Mouse (Mus musculus): ENCODE results near the gene Ebf3. TPM values are rescaled to one million over a fixed set of nuclear protein-coding genes. Genes with fewer than 3 reads are reported as not detected.

The Ebf3 gene
- polyA plus RNA-seq, 1 experiment from 2014 or later, result 0.73 TPM

DNA sequence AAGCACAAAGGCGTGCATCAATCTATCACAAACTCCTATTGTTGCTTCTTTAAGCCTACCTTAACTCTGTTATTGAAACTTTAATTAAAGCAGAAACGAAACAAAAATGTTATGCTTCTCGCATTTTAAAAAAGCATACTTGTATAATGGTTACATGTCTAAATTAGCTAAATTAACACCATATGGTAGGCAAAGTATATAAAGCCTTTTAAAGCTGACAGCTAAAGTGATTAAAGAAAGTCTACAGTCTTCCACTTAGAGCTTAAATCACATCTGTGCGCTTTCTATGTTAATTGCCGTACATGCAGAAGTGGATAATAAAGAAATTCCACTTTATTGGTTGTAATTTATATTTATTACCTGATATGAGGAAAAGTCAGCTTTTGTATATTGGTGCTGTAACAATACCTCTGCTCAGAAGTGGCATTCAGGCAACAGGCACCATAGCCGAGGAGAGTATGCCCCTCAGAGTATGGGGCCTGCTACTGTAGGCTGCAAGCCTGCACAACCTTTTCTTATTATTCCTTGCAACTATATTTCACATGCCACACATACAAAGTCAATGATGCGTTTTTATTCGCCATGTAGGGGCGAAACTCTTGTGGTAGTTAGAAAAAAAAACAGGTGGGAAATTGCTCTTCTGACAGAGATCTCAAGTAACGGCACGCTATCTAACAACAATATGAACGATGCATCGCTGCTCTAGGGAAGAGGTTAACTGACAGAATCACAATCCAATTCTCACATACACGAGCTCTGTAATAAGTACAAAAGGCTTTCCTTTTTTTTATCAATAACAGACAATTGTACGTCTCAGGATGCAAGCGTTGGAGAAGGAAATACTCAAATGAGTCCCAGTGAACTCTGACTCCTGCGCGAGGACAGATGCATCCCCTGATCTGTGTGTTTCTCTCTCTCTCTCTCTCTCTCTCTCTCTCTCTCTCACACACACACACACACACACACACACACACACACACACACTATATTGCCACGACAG is 5.9 kb downstream of the Ebf3 start:
- 23% methylated on average over 19 of the region's 19 CpGs for WGBS
- H3K4me1 ChIP-seq (replicated peaks; ENCODE audit: control insufficient read depth, insufficient read depth, low read length), result peaks cover 26% of the 10 kb centered on the region
- no peak overlapping the region for H3K27ac ChIP-seq (ENCODE audit: low read length)
- ATAC-seq, result 0 out of 2 replicates have a peak, but pooled peaks have one; percentile 51
- peaks cover 68% of the 10 kb centered on the region for H3K27me3 ChIP-seq (replicated peaks; ENCODE audit: control insufficient read depth, insufficient read depth, low read length)
- no peak overlapping the region for H3K9ac ChIP-seq (replicated peaks; ENCODE audit: low read depth, low read length)
- H3K4me2 ChIP-seq (ENCODE audit: low read length), result no peak overlapping the region
- H3K9me3 ChIP-seq (ENCODE audit: control insufficient read depth, low read length), result no peaks in the 10 kb centered on the region; the same call in 1 of the 2 replicates
- no peak overlapping the region for H3K4me3 ChIP-seq (replicated peaks; ENCODE audit: low read length)
- no peaks in the 10 kb centered on the region for H3K36me3 ChIP-seq (ENCODE audit: control insufficient read depth, insufficient read depth)

DNA sequence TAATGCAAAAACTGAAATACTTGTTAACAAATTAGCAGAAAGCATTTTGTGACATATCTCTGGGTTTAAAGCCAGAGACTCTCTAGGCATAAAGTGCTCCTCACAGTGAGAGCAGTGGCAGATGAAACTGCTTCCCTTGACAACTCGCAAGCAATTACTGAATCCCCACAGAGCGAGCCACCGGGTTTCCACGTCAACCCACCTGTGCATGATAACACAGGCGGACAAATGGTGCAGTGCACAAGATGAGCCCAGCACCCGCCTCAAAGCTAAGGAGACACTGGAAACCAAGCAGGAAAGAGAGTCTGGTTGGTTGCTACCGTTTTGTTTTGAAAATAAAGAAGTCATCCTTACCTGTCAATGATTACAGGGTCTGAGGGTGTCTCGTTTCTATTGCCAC is 7.1 kb downstream of the Ebf3 start:
- H3K36me3 ChIP-seq (ENCODE audit: control insufficient read depth, insufficient read depth), result no peaks in the 10 kb centered on the region
- peaks cover 29% of the 10 kb centered on the region for H3K4me1 ChIP-seq (replicated peaks; ENCODE audit: control insufficient read depth, insufficient read depth, low read length)
- H3K27ac ChIP-seq (ENCODE audit: low read length), result no peak overlapping the region
- no peak overlapping the region for H3K4me2 ChIP-seq (ENCODE audit: low read length)
- 17% methylated on average over 8 of the region's 8 CpGs for WGBS
- ATAC-seq, result no peak
- no peak overlapping the region for H3K9ac ChIP-seq (replicated peaks; ENCODE audit: low read depth, low read length)
- peaks cover 73% of the 10 kb centered on the region for H3K27me3 ChIP-seq (replicated peaks; ENCODE audit: control insufficient read depth, insufficient read depth, low read length)
- H3K9me3 ChIP-seq (ENCODE audit: control insufficient read depth, low read length), result no peaks in the 10 kb centered on the region
- no peak overlapping the region for H3K4me3 ChIP-seq (replicated peaks; ENCODE audit: low read length)

- 41% methylated on average over 9 of the region's 9 CpGs for WGBS
- Histone ChIP-seq H3K4me2 (ENCODE audit: low read length) (no peak overlapping the region), H3K27me3 (replicated peaks; ENCODE audit: control insufficient read depth, insufficient read depth, low read length) (peaks cover 73% of the 10 kb centered on the region), H3K4me1 (replicated peaks; ENCODE audit: control insufficient read depth, insufficient read depth, low read length) (peaks cover 35% of the 10 kb centered on the region), H3K9me3 (ENCODE audit: control insufficient read depth, low read length) (no peaks in the 10 kb centered on the region), H3K36me3 (ENCODE audit: control insufficient read depth, insufficient read depth) (no peaks in the 10 kb centered on the region), H3K9ac (replicated peaks; ENCODE audit: low read depth, low read length) (no peak overlapping the region), H3K4me3 (replicated peaks; ENCODE audit: low read length) (no peak overlapping the region), H3K27ac (ENCODE audit: low read length) (no peak overlapping the region)
- ATAC-seq, result no peak
These were observed 8.1 kb downstream of the Ebf3 start for GRCm38 (mm10) chr7:137306127-137306526.

DNA sequence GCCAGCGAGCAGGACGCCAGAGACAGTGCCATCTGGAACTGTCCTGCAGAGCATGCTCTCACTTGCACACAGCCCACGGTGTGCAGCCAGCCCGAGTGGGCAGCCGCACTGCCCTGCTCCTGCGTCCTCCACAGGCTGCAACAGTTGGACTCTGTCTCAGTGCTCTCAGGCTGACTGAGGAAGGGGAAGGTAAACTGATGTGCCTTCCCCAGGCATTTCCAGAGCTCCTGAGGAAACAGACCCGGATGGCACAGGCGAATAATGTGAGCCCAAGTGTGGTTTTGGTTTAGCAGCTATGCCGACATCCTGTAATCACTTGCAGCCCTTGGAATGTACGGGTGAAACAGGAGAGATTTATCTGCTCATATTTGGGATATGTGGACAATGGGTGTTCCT is 10.5 kb downstream of the Ebf3 start:
- ATAC-seq, result 0 out of 2 replicates have a peak, but pooled peaks have one; percentile 15
- 45% methylated on average over 10 of the region's 10 CpGs for WGBS
- Histone ChIP-seq H3K36me3 (ENCODE audit: control insufficient read depth, insufficient read depth) (no peaks in the 10 kb centered on the region), H3K9ac (replicated peaks; ENCODE audit: low read depth, low read length) (no peak overlapping the region), H3K27ac (ENCODE audit: low read length) (no peak overlapping the region), H3K4me3 (replicated peaks; ENCODE audit: low read length) (no peak overlapping the region), H3K4me2 (ENCODE audit: low read length) (no peak overlapping the region), H3K4me1 (replicated peaks; ENCODE audit: control insufficient read depth, insufficient read depth, low read length) (peaks cover 22% of the 10 kb centered on the region), H3K27me3 (replicated peaks; ENCODE audit: control insufficient read depth, insufficient read depth, low read length) (peaks cover 74% of the 10 kb centered on the region), H3K9me3 (ENCODE audit: control insufficient read depth, low read length) (no peaks in the 10 kb centered on the region)

GRCm38 (mm10) chr7:137302961-137303775 is 11.1 kb downstream of the Ebf3 start:
- Histone ChIP-seq H3K4me3 (replicated peaks; ENCODE audit: low read length) (no peak overlapping the region), H3K27me3 (replicated peaks; ENCODE audit: control insufficient read depth, insufficient read depth, low read length) (peaks cover 70% of the 10 kb centered on the region), H3K4me2 (ENCODE audit: low read length) (no peak overlapping the region), H3K4me1 (replicated peaks; ENCODE audit: control insufficient read depth, insufficient read depth, low read length) (peaks cover 22% of the 10 kb centered on the region), H3K9me3 (ENCODE audit: control insufficient read depth, low read length) (no peaks in the 10 kb centered on the region), H3K9ac (replicated peaks; ENCODE audit: low read depth, low read length) (no peak overlapping the region), H3K27ac (ENCODE audit: low read length) (no peak overlapping the region), H3K36me3 (ENCODE audit: control insufficient read depth, insufficient read depth) (no peaks in the 10 kb centered on the region)
- ATAC-seq, result no peak
- 33% methylated on average over 10 of the region's 10 CpGs for WGBS

DNA sequence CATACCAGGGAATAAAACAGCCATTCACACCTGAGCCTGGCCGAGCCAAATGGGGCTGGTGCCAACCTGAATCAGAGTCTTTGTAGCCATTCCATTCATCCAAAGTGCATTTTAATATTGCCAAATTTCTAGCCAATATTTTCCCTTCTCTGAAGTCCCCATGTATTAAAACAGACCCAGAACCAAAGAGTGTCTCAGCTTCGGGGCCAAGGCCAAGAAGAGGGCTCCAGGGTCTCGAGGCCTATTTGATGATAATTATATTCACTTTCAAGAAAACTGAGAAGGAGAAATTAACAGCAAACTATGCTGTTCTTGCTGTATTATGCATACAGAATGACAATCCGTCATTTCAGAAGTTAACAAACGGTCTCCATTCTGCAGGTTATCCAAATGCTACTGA is 12.1 kb downstream of the Ebf3 start:
- ATAC-seq, result no peak
- WGBS, result 54% methylated on average over 5 of the region's 5 CpGs
- H3K9ac ChIP-seq (replicated peaks; ENCODE audit: low read depth, low read length), result no peak overlapping the region
- H3K27me3 ChIP-seq (replicated peaks; ENCODE audit: control insufficient read depth, insufficient read depth, low read length), result peaks cover 72% of the 10 kb centered on the region
- H3K4me3 ChIP-seq (replicated peaks; ENCODE audit: low read length), result no peak overlapping the region
- no peak overlapping the region for H3K27ac ChIP-seq (ENCODE audit: low read length)
- H3K4me1 ChIP-seq (replicated peaks; ENCODE audit: control insufficient read depth, insufficient read depth, low read length), result peaks cover 22% of the 10 kb centered on the region
- no peaks in the 10 kb centered on the region for H3K9me3 ChIP-seq (ENCODE audit: control insufficient read depth, low read length)
- H3K4me2 ChIP-seq (ENCODE audit: low read length), result no peak overlapping the region
- no peaks in the 10 kb centered on the region for H3K36me3 ChIP-seq (ENCODE audit: control insufficient read depth, insufficient read depth)

DNA sequence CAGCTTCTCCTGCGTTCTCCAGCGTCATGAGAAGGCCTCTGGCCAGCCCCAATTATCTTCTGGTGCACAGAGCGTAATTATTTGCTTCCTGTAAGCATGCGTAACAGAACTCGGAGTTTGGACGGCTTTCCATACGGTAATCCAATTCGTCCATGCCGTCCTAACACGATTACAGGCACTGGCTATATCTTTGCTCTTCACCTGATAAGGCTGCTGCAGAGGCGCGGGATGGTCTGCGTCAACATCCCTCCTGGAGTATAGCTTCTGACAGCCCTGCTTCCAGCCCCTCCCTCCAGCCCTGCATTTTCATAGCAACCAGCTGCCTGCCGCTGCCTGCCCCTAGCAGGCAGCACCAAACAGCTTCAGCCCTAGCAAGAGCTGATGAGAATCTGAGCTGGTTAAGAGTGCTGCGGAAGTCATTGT is 12.9 kb downstream of the Ebf3 start:
- H3K4me3 ChIP-seq (replicated peaks; ENCODE audit: low read length), result no peak overlapping the region
- peaks cover 72% of the 10 kb centered on the region for H3K27me3 ChIP-seq (replicated peaks; ENCODE audit: control insufficient read depth, insufficient read depth, low read length)
- H3K9ac ChIP-seq (replicated peaks; ENCODE audit: low read depth, low read length), result no peak overlapping the region
- ATAC-seq, result peak; percentile 65; the same call in 1 of the 2 replicates
- no peaks in the 10 kb centered on the region for H3K9me3 ChIP-seq (ENCODE audit: control insufficient read depth, low read length)
- H3K27ac ChIP-seq (ENCODE audit: low read length), result no peak overlapping the region
- 30% methylated on average over 15 of the region's 15 CpGs for WGBS
- H3K4me2 ChIP-seq (ENCODE audit: low read length), result peak overlapping the region; percentile 0; the same call in 1 of the 2 replicates
- H3K4me1 ChIP-seq (replicated peaks; ENCODE audit: control insufficient read depth, insufficient read depth, low read length), result peaks cover 22% of the 10 kb centered on the region
- no peaks in the 10 kb centered on the region for H3K36me3 ChIP-seq (ENCODE audit: control insufficient read depth, insufficient read depth)

DNA sequence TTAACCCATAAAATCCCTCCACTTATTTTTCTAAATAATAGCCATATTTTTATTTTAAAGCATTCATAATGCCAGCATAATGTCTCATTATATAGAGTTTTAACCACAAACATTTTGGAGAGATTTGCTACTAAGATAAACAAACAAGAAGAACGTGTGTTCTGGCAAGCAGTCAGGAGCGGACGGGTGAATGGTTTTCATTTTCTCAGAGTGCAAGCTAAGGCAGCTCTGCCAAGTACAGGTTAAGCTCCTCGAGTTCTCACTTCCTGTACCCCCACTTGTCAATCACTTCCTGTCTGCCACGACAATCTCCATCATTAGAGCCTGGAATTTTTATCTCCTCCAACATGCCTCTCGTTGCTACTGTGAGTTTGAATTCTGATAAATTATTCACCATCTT is 13.4 kb downstream of the Ebf3 start:
- Histone ChIP-seq H3K9ac (replicated peaks; ENCODE audit: low read depth, low read length) (no peak overlapping the region), H3K4me2 (ENCODE audit: low read length) (no peak overlapping the region), H3K27me3 (replicated peaks; ENCODE audit: control insufficient read depth, insufficient read depth, low read length) (peaks cover 70% of the 10 kb centered on the region), H3K9me3 (ENCODE audit: control insufficient read depth, low read length) (no peaks in the 10 kb centered on the region), H3K4me3 (replicated peaks; ENCODE audit: low read length) (no peak overlapping the region), H3K27ac (ENCODE audit: low read length) (no peak overlapping the region), H3K36me3 (ENCODE audit: control insufficient read depth, insufficient read depth) (no peaks in the 10 kb centered on the region), H3K4me1 (replicated peaks; ENCODE audit: control insufficient read depth, insufficient read depth, low read length) (peaks cover 22% of the 10 kb centered on the region)
- ATAC-seq, result no peak
- WGBS, result 26% methylated on average over 6 of the region's 6 CpGs

DNA sequence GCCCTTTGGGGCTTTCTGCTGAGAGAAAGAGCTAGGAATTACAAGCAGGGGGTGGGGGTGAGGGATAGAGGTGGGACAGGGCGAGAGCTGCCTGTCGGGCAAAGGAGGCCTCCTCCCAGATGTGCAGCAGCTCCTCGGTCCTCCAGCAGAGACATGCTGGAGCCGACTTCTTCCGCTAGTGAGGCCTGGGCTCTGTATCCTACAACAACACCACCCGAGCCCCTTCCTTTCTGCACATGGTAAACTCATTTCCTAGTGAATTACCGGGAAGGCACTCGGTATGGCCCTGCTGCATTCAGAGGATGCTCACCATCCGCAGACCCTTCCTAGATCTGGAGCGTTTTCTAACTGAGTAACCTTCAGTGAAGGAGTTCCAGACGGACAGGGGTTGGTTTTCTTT is 14.1 kb downstream of the Ebf3 start:
- H3K4me1 ChIP-seq (replicated peaks; ENCODE audit: control insufficient read depth, insufficient read depth, low read length), result peaks cover 22% of the 10 kb centered on the region
- no peaks in the 10 kb centered on the region for H3K9me3 ChIP-seq (ENCODE audit: control insufficient read depth, low read length)
- H3K27me3 ChIP-seq (replicated peaks; ENCODE audit: control insufficient read depth, insufficient read depth, low read length), result peaks cover 71% of the 10 kb centered on the region
- H3K36me3 ChIP-seq (ENCODE audit: control insufficient read depth, insufficient read depth), result no peaks in the 10 kb centered on the region
- no peak overlapping the region for H3K9ac ChIP-seq (replicated peaks; ENCODE audit: low read depth, low read length)
- H3K27ac ChIP-seq (ENCODE audit: low read length), result no peak overlapping the region
- H3K4me3 ChIP-seq (replicated peaks; ENCODE audit: low read length), result no peak overlapping the region
- no peak overlapping the region for H3K4me2 ChIP-seq (ENCODE audit: low read length)
- 58% methylated on average over 11 of the region's 11 CpGs for WGBS
- ATAC-seq, result no peak
